ENCODE assay signal across 21 mouse cellular contexts in genomic region chr9:122416617-122417016, GRCm38 (mm10).
DNase-seq lines count a peak whose midpoint lies in the region; ATAC-seq lines count a peak whose summit lies in the region.
"Had no signal": no experiment of that assay in that cellular context is flagged by ENCODE, and none has a peak within 500 bp of the region (broad histone marks: within the 10 kb centered on the region; RNA-seq: fewer than 3 reads in every experiment).

No protein-coding gene starts in this region.

- H3K4me1 ChIP-seq in hindbrain, embryonic 12.5 days: peaks cover 2% of the 10 kb centered on the region; the same call in 1 of the 2 replicates
- H3K4me1 ChIP-seq in hindbrain, embryonic 11.5 days (replicated peaks; ENCODE audit: control insufficient read depth, insufficient read depth, low read length): no peaks in the 10 kb centered on the region
- H3K4me1 ChIP-seq in forebrain, embryonic 15.5 days: 0 out of 2 replicates have a peak, but pooled peaks cover 6% of the 10 kb centered on the region
- peaks cover 18% of the 10 kb centered on the region for H3K4me1 ChIP-seq in neural tube, embryonic 15.5 days
- H3K4me1 ChIP-seq: embryonic facial prominence, embryonic 13.5 days; heart, embryonic 15.5 days had no signal

- H3K36me3 ChIP-seq in hindbrain, embryonic 12.5 days: no peaks in the 10 kb centered on the region
- no peaks in the 10 kb centered on the region for H3K36me3 ChIP-seq in hindbrain, embryonic 11.5 days (ENCODE audit: control insufficient read depth, insufficient read depth, low read length)
- H3K36me3 ChIP-seq in forebrain, embryonic 15.5 days: no peaks in the 10 kb centered on the region
- no peaks in the 10 kb centered on the region for H3K36me3 ChIP-seq in neural tube, embryonic 15.5 days
- H3K36me3 ChIP-seq: embryonic facial prominence, embryonic 13.5 days; heart, embryonic 15.5 days; hindbrain, embryonic 13.5 days had no signal

- no peak overlapping the region for H3K27ac ChIP-seq in hindbrain, embryonic 12.5 days
- no peak overlapping the region for H3K27ac ChIP-seq in hindbrain, embryonic 11.5 days (ENCODE audit: low read depth, low read length)
- no peak overlapping the region for H3K27ac ChIP-seq in forebrain, embryonic 15.5 days (replicated peaks)
- no peak overlapping the region for H3K27ac ChIP-seq in neural tube, embryonic 15.5 days (replicated peaks)
- H3K27ac ChIP-seq: embryonic facial prominence, embryonic 13.5 days; heart, adult 2 months; heart, embryonic 15.5 days; hindbrain, embryonic 13.5 days had no signal

- 26% methylated on average over 2 of the region's 2 CpGs for WGBS in hindbrain, embryonic 12.5 days
- 29% methylated on average over 2 of the region's 2 CpGs for WGBS in hindbrain, embryonic 11.5 days
- WGBS in forebrain, embryonic 15.5 days: 5% methylated on average over 2 of the region's 2 CpGs
- 20% methylated on average over 2 of the region's 2 CpGs for WGBS in neural tube, embryonic 15.5 days

- no peak for DNase-seq in hindbrain, embryonic 11.5 days (ENCODE audit: low spot score)
- DNase-seq in retina, postnatal 1 day: peak; percentile 90
- no peak for DNase-seq in retina, embryonic 14.5 days (ENCODE audit: low spot score)
- DNase-seq in layer of hippocampus, adult 18-20 months (ENCODE audit: low spot score in 2 of 2): no peak
- DNase-seq in thymus, postnatal 10 days (ENCODE audit: low spot score in 2 of 2): no peak
- DNase-seq: adrenal gland, postnatal 14 days; cerebellum, adult 18-20 months; cerebellum, adult 9-11 months; cerebellum, postnatal 36 days; gastrocnemius, postnatal 10 days; heart, adult 2 months had no signal

- peak; percentile 48; the same call in 1 of the 2 replicates for ATAC-seq in hindbrain, embryonic 12.5 days (ENCODE audit: low FRiP score)
- ATAC-seq in hindbrain, embryonic 11.5 days (ENCODE audit: low FRiP score): no peak
- ATAC-seq in forebrain, embryonic 15.5 days (replicated peaks): peak; percentile 46; the same call in 1 of the 2 replicates
- peak; percentile 38 for ATAC-seq in neural tube, embryonic 15.5 days (ENCODE audit: low FRiP score)
- ATAC-seq: activated CD4-positive, CD25-positive, alpha-beta regulatory T cell, adult 4 months; intestine, embryonic 16.5 days; Patski had no signal

- H3K4me2 ChIP-seq in hindbrain, embryonic 12.5 days (replicated peaks): no peak overlapping the region
- H3K4me2 ChIP-seq in hindbrain, embryonic 11.5 days (replicated peaks; ENCODE audit: low read depth, low read length): no peak overlapping the region
- H3K4me2 ChIP-seq in forebrain, embryonic 15.5 days (replicated peaks): no peak overlapping the region
- no peak overlapping the region for H3K4me2 ChIP-seq in neural tube, embryonic 15.5 days
- H3K4me2 ChIP-seq: embryonic facial prominence, embryonic 13.5 days; heart, embryonic 11.5 days; heart, embryonic 15.5 days; hindbrain, embryonic 13.5 days had no signal

- H3K27me3 ChIP-seq in hindbrain, embryonic 12.5 days: 0 out of 2 replicates have a peak, but pooled peaks cover 8% of the 10 kb centered on the region
- H3K27me3 ChIP-seq in hindbrain, embryonic 11.5 days (ENCODE audit: control insufficient read depth, insufficient read depth, low read length): no peaks in the 10 kb centered on the region
- 0 out of 2 replicates have a peak, but pooled peaks cover 6% of the 10 kb centered on the region for H3K27me3 ChIP-seq in forebrain, embryonic 15.5 days
- 0 out of 2 replicates have a peak, but pooled peaks cover 3% of the 10 kb centered on the region for H3K27me3 ChIP-seq in neural tube, embryonic 15.5 days (replicated peaks)
- H3K27me3 ChIP-seq: embryonic facial prominence, embryonic 13.5 days had no signal

- H3K9ac ChIP-seq in hindbrain, embryonic 12.5 days: no peak overlapping the region
- no peak overlapping the region for H3K9ac ChIP-seq in hindbrain, embryonic 11.5 days (ENCODE audit: low read depth, low read length)
- no peak overlapping the region for H3K9ac ChIP-seq in forebrain, embryonic 15.5 days (replicated peaks)
- H3K9ac ChIP-seq in neural tube, embryonic 15.5 days (replicated peaks): no peak overlapping the region
- H3K9ac ChIP-seq: embryonic facial prominence, embryonic 13.5 days; heart, embryonic 15.5 days; hindbrain, embryonic 13.5 days had no signal

- H3K4me3 ChIP-seq in hindbrain, embryonic 12.5 days: no peak overlapping the region
- H3K4me3 ChIP-seq in hindbrain, embryonic 11.5 days (ENCODE audit: low read depth, low read length): no peak overlapping the region
- no peak overlapping the region for H3K4me3 ChIP-seq in forebrain, embryonic 15.5 days
- no peak overlapping the region for H3K4me3 ChIP-seq in neural tube, embryonic 15.5 days (replicated peaks)
- H3K4me3 ChIP-seq: embryonic facial prominence, embryonic 13.5 days; heart, adult 2 months; heart, embryonic 15.5 days; hindbrain, embryonic 13.5 days had no signal

- no peaks in the 10 kb centered on the region for H3K9me3 ChIP-seq in hindbrain, embryonic 12.5 days (replicated peaks)
- H3K9me3 ChIP-seq in hindbrain, embryonic 11.5 days (ENCODE audit: control insufficient read depth, low read length): no peaks in the 10 kb centered on the region
- no peaks in the 10 kb centered on the region for H3K9me3 ChIP-seq in forebrain, embryonic 15.5 days
- no peaks in the 10 kb centered on the region for H3K9me3 ChIP-seq in neural tube, embryonic 15.5 days (replicated peaks)
- H3K9me3 ChIP-seq: embryonic facial prominence, embryonic 13.5 days; heart, embryonic 15.5 days; hindbrain, embryonic 13.5 days had no signal
